Mouse (Mus musculus): Measurements from ENCODE around the gene Dhx15.
A peak's percentile ranks its signal among the peaks of the same experiment; 100 is the strongest.
"Not testable (repeated sequence)": the region's sequence is repeated elsewhere in the genome, so short reads cannot be mapped to it uniquely, and the experiment has no call there.

The Dhx15 gene

DNA sequence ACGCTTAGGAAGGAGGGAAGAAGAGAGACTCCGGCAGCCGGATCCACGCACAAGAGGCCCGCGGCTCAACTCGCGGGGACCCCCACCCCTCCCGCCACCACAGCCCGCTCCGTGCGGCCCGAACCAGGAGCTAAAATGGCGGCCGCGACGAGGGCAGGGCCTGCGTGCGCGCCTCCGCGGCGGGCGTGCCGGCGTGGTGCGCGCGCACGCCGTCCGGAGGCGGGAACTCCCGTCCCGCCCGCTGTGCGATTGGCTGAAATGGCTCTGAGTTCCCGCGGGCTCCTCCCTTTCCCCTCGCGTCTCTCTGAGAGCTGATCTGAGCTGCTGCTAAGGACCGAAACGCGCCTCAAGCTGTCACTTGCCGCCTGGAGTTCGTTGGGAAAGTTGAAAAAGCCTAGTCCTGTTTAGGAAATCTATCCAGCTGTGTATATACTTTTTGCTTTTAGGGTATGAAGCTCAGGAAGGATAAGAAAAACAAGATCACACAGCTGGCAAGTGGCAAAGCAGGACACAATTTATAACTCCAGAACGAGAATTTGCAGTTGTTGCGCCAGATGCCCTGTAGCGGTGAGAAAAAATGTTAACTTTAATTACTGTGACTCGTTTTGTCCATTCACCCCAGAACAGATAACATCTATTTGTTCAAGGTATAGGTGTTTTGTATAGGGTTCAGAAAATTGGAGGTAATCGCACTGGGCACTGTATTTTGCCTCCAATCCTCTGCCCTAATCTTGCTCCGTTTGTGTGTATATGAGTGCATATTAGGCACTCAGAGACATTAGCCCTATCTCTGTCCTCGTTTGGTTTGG, at the start of gene Dhx15:
TSS of gene Dhx15 (minus strand) at position 144 of the 809 bp plus-strand sequence.
- peak; percentile 95 for DNase-seq

DNA sequence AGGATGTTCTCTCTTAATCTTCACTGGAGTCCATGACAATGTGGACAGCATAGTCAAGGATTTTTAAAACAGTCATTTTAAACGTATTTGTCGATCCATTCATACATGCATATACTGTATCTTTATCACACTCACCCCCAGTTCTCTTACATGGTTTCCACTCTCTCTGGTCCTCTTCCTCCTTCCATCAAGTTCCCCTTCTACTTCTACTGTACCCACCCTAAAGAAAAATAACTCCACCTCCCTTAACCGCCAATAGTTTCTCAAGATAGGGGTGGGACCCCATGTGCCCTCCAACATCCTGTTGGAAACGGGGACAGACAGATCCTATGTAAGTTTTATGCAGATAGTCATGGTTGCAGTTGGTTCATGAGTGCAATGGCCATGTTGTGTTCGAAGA, 48.6 kb upstream of the Dhx15 start:
- DNase-seq, result no peak

DNA sequence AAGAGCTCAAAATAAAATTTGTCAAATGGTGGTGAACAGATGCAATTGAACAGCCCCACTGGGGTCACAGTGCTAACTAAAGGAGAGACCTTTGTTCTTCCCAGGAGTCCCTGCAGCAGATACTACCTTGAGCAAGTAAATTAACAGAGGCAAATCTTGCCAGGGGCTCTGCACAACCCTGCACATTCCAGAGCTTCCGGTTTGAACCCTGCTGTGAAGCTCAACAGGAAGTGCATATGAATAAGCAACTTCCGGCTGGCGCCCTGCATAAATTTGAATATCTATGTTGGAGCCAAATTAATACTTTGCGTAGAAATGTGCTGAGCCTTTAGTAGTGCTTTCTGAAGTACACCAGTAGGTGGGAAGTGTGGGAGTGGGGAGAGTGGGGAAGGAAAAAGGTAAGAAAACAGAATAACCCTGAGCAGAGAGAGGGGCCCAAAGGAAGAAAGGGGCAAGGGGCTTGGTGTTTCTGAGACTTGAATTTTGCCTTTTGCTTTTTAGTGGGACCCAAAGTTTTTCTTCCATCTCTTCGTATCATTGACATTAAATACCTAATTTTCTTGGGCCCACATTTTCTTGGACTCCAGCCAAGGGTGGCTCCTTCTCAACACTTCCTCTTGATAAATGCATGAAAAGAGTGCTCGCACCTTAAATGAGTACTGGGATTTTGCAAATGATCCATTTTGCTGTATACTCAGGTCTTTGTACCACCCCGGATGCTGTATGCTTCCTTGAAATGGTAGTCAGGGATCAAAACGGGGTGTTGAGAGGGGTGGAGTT, 47.8 kb upstream of the Dhx15 start:
- DNase-seq, result no peak

DNA sequence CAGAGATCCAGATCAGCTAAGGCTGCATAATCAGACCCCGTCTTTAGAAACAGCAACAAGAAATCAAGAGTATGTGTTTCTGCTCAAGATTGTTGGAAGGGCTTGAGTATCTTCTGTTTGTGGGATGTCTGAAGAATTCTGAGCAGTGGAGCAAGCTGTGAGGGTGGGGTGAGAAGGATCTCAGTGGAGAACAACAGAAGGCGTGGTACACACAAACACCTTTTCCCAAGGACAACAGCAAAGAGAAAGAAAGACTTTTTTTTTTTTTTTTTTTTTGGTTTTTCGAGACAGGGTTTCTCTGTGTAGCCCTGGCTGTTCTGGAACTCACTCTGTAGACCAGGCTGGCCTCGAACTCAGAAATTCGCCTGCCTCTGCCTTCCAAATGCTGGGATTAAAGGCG, 46.3 kb upstream of the Dhx15 start:
- DNase-seq, result not testable (repeated sequence)

DNA sequence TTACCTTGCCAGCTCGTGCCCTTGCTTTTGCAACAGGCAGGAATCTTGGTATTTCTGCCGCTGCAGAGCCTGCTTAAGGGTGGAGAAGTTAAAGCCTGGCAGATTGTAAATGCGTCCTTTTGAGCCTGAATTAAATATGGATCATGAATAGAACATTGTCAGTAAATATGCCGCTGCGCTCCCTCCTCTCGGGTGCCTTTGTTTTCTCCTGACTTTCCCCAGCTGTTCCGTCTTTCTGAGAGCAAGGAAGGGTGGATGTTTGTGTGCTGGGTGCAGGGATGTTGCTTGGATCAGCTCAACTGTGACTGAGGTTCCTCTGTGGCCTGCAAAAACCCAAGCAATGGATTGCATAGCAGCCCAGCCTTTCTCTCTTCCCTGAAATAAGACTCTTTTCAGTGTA, 44.3 kb upstream of the Dhx15 start:
- DNase-seq, result no peak

DNA sequence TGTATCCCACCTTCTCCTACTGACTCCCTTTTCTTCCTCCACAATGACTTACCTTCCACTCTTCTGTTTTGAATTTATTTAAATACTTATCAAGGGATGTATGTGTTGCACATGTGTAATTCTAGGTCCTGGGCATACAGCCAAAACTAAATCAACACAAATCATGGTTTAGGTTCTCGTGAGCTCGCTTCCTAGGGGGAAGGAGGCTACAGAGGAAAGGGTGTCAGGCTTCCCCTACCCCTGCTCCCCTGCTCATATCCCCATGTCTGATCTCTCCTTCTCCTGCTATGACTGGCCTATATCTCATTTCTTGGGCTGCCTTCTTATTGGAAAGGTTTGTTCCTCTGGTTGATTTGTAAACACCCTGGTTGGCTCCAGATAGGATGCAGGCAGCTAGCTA, 43.6 kb upstream of the Dhx15 start:
- DNase-seq, result no peak

DNA sequence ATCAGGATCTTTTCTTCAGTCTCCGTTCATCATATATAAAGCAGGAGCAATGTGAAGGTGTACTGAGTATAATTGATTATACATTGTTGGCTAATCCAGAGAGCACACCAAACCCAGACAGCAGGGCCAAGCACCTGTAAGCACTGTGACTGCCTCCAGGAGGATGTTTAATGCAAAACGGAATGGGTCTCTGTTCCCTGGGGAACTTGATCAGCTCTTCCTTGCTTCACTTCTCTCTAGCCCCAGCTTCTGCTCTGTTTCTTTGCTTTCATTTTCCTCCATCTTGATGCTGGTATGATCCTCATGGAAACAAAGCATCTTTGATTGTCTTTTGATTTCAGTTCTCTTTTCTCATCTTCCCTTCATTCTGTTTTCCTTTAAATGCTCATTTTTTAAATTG, 42.3 kb upstream of the Dhx15 start:
- no peak for DNase-seq

DNA sequence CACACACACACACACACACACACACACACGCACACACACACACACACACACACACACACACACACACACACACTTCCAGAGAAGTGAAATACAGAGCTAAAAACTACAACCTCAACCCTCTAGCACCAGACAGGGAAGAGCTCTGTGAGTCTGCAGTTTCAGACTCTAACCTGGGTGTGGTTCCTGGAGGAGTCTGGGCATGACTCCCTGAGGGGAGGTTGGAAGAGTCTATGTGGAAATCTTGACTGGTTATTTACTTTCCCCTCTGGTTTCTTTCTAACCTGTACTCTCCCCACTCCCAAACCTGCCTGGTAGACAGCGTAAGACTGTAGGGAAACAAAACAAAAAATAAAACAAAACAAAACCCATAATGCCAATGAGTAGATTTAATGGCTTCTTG, 41.9 kb upstream of the Dhx15 start:
- DNase-seq, result no peak

DNA sequence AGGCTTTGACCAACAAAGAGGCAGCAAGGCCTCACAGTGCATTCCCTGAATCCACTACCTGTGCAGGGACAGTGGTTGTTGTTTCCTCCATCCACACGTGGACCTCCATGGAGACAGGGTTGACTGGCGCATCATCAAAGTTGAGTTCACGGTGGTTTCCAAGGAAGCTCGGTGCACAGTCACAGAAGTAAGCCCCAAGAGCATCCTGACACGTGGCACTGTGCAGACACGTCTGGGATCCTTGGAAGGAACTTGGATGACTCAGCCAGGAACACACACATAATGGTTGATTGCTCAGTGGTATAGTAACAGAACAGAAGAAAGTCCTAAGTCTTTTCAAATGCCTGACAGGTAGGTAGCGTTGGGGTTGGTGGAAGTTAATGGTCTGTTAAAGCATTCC, 40.2 kb upstream of the Dhx15 start:
- DNase-seq, result no peak

DNA sequence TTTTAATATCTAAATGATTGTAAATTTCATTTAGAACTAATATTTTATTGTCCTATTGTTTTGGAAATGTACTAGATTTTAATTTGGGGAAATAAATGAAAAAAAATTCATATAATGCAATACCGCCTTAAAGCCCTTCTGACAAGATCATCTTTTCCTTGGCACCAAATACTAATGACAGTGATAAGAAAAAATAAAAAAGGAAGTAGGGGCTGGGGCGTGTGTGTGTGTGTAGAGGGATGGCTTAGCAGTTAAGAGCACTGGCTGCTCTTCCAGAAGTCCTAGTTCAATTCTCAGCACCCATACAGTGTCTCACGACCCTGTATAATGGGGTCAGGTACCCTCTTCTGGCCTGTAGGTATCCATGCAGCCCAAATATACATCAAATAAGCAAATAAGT, 36.4 kb upstream of the Dhx15 start:
- DNase-seq, result no peak

DNA sequence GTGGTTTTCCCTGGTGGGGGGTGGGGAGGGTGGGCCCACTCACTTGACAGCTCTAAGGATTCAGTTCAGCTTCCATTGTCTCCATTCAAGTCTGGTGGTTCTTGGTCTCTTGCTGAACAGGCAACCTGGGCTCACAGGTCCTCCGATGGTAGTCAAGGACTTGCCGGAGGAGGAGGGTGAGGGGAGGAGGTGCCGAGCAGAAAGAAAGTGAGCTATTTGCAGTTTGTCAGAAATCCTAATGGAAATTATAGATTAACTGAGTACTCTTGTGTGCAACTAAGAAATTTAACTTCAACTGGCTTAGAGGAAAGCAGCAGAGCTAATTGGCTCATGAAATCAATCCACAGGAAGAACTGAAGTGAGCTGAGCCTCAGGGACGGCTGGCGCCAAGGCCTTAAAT, 31.3 kb upstream of the Dhx15 start:
- peak; percentile 55 for DNase-seq

DNA sequence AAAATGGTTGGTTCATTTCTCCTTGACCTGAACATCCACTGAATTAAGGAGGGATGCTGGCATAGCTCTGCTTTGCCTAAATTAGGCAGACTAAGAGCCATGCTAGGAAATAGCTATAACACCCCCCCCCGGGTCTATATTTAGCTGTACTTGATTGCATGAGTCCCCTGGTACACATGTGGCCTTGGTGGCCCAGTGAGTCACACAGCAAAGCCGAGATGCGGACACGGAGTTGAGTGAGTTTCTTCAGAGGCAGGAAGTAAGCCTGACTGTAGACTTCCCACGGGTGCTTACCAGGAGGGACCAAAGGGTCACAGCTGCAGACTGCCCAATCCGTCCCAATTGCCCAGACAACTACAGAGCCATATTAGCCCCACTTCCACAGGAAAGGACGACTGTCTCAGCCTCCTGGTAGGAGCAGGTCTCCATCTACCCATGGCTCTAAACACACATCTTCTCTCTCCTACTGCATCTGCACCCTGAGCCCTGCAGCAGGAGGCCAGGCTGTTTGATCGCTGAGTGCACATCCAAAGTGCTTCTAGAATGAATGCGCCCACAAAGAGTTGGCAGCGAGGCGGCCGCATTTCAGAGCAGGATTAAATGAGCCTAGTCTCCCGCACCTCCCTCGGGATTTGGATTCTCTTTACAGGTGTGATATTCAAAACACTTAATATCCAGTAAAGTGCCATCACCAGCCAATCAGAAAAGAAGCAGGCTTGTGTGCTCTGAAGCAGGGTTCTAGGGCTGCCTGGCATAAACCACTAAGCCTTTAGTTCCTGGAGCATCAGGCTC, 29.9 kb upstream of the Dhx15 start:
- no peak for DNase-seq

DNA sequence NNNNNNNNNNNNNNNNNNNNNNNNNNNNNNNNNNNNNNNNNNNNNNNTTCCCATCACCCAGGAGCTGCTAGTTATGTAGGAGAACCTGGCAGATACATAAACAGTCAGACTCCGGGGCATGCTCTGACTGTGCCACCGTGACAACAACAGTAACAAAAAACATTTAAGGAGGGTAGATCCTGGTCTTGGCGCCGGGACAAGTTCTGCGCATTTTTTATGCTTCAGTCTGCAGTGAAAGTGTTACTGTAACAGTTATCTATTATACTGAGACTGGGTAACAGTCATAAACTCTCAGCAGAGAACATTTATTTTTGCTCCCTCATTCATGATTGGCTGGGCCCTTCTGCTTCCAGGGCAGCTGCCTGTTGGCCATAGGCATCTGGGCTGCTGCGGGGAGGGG, 27.9 kb upstream of the Dhx15 start:
- peak; percentile 18 for DNase-seq

DNA sequence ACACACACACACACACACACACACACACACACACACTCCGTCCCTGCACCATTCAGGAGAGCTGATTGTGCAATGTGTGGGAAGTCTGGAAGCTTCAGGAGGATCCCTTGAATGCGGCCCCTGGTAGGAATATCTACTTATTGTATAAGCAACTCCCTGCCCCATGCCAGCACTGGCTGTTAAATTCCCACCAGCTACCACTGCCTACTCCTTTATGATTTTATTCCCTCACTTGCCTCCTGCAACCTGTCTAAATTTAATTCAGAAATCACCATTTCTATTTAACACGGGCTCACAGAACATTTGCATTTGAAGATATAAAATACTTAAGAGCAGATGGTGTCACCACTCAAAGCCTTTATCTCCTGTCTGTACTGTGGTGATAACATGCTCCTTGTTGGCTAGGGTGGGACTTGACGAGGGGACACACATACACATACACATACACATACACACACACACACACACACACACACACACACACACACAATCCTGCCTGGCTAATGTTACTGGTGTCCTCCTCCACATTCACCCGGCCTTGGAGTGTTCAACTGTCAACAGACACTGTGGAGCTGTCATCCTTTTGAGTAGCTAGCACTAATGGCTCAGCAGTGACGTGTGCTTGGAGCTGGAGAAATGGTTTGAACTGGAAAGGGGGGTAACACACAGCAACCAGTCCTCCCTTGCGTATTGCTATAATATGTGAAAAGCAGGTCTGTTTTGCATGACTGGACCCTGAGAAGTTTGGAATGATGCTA, 23.0 kb upstream of the Dhx15 start:
- DNase-seq, result no peak

DNA sequence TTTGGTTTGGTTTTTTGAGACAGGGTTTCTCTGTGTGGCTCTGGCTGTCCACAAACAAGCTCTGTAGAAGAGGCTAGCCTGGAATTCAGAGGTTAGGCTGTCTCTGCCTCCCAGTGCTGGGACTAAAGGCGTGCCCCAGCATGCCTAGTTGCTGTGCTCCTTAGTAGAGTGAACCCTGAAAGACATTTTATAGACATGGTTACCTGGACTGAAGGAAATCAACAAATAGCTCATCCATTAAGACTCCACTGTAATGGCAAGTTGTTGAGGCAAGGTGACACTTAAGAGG, 810 bp upstream of the Dhx15 start:
- DNase-seq, result peak; percentile 10

DNA sequence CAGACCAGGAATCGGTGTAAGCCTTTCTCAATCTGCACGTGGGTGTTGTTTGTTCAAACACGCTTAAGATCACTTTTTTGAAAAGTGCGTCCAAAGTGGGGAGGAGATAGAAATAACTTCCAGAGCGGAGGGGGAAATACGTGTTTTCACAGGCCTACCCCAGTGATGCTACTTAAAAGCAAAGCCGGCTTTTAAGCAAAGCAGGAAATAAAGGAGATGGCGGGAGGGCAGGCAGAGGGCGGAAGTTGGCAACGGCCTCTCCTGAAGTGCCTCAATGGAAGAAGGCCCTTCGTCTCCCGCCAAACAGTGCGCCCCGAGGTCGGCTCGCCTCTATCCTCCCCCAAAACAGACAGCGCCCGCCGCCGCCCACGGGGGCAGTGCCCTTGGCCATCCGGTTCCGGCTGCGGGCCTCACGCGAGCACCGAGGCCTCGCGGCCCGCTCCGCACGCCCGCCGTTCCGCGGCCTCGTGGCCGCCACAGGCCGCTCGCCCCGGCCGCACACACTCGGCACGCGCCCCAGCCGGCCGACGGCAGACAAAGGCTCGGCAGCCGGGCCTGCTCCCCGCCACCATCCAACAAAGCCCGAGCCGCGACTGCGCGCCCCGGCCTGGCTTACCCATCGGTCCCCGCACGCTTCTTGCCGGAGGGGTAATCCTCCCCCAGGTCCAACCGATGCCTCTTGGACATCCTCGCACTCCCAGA, 499 bp downstream of the Dhx15 start:
- DNase-seq, result peak; percentile 62

DNA sequence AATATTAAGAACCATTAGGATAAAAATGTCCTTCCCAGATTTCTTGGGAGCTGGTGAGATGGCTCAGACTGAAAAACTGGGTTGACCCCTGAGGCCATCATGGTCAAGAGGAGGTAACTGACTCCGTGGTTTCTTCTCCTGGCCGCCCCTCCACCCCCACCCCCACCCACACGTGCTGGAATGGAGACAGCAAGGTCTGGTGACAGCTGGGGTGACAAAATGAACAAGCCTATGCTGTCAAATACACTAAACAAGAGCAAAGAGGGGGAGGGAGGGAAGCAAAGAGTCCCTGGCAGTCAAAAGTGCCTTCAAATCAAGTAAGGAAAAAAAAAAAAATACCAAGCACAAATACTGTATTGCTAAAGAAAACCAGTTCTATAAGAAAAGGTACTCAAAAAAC, 2.1 kb downstream of the Dhx15 start:
- no peak for DNase-seq

DNA sequence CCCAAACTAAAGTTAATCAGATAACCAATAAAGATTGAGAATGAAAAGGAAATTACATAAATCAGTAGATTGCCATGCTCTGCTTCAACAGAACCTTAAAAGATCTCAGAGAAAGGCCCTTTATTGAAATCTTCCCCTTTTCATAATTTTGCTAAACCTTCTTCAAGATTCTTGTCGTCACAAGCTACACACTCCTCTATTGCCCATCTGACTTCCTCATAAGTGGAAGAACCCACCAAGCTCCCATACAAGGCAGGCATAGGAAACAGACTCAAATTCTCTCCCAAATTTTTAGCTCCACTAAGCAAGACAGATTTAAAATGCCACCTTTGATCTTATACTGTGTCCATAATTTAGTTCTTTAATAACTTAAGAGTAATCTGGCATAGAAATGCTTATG, 13.0 kb downstream of the Dhx15 start:
- no peak for DNase-seq

DNA sequence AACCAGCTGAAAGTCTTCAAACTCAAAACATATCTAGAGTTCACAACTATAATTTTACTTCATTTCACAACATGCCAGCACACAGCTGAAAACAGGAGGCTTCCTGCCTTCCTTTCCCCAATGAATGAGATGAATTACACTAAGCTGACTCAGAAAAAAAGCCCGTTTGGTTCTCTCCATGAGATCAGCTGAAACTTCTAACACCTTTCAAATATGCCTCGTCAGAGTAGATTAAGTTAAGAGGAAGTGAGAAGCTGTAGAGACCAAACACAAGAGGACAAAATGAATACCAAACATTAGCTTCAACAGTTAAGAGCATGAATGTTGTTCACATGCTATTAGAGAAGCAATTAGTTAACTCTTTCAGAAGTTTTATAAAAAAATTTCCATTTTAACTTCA, 21.8 kb downstream of the Dhx15 start:
- no peak for DNase-seq

DNA sequence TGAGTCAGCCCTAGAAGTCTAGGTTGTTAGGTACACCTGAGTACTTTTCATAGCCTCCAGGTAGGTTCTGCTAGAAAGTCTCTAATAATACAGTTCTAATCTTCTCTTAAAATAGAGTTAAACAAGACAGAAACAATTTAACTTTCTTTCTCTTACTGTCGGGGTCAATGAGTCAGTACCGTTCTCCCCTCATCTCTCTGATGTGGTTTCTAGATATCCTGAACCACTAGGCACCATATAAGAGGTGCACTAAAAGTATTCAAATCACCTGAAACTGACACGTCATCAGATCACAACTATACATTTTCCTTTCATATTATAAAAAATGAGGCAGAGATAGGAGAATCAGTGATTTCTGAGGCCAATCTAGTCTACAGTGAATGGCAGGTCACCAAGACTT, 41.2 kb downstream of the Dhx15 start:
- no peak for DNase-seq

DNA sequence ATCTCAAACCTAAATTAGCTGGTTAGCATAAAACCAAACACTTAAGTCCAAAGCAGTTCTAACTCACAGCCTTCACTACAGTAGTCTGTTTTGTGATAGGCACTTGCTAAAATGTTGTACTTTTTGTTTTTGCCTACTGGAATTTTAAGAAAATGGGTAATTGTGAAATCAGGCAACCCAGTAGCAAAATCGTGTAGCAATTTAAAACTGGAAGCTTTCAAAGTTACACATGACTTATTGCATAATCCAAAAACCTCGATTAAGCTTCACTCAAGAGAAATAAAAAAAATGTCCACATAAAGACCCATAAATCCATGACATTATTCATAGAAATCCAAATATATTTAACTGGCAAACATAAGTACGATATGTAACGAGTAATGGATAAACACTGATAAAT, 43.2 kb downstream of the Dhx15 start:
- no peak for DNase-seq

DNA sequence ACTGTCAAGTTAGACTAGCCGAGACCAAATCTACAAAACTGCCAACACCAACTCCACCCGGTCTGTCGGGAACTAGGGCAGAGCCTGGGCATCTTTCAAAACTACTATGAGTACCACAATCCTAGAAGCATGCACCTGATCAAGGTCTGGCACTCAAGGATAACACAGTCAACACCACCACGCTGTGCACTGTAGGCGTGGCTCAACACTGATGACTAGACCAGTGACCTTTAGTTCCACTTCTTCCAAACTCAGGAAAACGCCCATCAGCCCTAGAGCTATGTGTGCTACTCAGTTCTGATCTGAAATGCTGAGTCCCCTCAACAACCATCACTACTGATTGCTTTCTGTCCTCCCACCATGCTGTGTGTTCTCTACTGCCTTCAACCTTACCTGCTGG, 44.6 kb downstream of the Dhx15 start:
- no peak for DNase-seq

DNA sequence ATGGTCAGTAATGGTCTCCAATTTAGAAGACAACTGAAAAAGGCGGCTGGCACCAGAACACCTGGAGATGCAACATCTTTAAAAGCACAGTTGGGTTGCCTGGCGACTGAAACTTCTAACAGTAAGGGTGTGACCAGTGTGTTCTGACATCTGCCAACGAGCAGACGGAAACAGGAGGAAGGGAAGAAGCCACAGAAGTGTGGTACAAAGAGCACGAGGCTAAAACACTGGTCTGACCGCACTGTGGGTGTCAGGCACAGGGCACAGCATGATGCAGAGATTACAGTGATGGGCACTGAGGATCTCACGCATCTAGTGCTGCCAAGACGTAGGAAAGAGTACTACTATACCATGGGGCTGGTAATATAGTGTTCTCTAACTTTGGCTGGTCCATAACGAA, 48.4 kb downstream of the Dhx15 start:
- no peak for DNase-seq

Data from kidney, adult 9 months (tissue).